Mouse (Mus musculus) cerebellum, postnatal 25 days (tissue): ENCODE data around the gene Lat.
"Not testable (repeated sequence)": the region's sequence is repeated elsewhere in the genome, so short reads cannot be mapped to it uniquely, and the experiment has no call there.

Experiments used
- DNase-seq, 2 experiments: peaks; one replicate each; pipeline ENCODE4 v3.0.0; 2021; ENCODE audit warnings: mixed read lengths in 2 of 2

Lat gene

GRCm38 (mm10) chr7:126369393-126369792 is at the start of gene Lat:
TSS of gene Lat (minus strand) at chr7:126369570.
- no peak for DNase-seq

- no peak for DNase-seq
These were observed 49.1 kb upstream of the Lat start for GRCm38 (mm10) chr7:126418496-126418895.

DNA sequence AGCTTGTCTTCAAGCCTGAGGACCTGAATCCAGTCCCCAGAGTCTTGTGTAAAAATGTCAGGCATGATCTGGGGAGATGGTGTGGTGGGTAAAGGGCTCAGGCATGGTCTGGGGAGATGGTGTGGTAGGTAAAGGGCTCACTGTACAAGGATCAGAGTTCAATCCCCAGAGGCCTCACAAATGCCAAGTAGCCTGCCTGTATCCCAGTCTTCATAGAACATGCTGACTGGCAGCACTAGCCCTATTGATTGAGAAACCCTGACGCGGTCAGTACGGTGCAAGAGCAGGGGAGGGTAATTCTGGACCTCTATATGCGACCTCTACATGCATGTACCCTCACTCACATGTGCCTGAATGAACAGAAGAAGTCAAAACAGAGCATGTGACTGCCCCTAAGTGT is 48.2 kb upstream of the Lat start:
- no peak for DNase-seq

- DNase-seq = no peak
These were observed 47.7 kb upstream of the Lat start for GRCm38 (mm10) chr7:126417045-126417444.

DNA sequence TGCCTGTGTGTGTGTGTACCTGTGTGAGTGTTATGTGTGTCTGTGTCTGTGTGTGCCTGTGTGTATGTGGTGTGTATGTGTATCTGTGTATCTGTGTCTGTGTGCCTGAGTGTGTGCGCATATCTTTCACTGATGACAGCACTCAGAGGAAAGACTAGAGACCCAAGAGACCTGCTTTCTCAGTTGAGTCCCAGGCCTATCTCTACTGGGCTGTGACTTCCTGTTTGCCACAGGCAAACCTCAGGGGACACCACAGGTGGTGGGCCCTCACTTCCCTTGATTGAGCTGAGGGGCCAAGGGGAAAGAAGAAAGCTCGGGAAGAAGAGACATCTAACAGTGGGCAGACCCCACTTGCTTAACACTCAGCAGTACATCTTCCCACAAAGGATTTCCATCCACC is 47.2 kb upstream of the Lat start:
- DNase-seq = no peak

DNA sequence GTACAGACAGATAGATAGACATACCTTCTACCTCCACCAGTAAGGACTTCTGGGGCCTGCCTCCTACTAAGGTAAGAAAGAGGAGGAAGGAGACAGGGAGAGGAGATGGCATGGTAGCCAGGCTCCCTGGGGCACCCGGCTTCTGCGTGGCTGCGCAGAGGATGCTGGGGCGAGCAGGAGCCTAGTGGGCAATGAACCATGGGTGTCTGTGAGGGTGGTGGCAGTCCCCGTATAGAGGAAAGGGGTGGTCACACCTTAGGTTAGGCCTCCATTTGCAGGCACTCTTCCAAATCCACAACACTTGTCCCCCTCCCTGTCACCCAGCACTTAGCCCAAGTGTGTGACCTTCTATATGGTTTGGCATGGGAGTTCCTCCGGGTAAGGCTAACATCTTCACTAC is 45.4 kb upstream of the Lat start, which contains the start of gene Cd19:
TSS of gene Cd19 (minus strand) at position 165 of the 400 bp plus-strand sequence.
- DNase-seq = no peak

DNA sequence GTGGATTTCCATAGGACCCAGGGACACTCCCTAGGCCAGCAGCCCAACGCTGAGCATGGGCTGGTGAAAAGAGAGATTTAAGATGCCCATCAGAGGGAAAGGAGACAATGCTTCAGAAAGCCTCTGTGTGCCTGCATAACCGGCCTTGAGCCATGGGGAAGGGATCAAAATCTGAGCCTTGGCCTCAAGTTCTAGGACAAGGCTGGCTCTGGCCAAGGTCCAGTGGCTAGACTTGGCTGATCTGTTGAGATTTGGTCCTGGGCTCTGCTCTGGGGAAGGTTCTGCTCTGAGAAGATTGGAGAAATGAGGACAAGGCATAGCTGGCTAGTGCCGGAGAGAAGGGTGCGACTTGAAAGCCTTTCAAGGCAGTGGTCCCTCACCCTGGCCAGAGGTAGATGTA is 41.7 kb upstream of the Lat start:
- no peak for DNase-seq

DNA sequence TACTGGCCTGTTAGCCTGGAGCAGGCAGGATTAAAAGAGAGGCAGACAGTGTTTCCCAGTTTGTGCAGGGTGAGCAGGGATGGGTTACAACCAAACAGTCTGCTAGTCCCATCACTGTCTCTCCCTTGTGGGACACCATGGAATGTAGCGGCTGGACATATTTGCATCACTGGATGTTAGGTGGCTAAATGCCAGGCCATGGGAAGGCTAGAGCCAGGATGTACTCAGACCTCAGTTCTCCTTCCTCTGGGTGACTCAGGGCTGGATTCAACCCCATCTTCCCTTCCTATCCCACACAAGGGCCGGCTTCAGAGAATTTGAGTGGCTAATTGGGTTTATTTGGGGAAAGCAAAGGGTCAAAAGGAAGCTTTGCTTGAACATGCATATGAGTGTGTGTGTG is 39.3 kb upstream of the Lat start:
- DNase-seq = no peak

DNA sequence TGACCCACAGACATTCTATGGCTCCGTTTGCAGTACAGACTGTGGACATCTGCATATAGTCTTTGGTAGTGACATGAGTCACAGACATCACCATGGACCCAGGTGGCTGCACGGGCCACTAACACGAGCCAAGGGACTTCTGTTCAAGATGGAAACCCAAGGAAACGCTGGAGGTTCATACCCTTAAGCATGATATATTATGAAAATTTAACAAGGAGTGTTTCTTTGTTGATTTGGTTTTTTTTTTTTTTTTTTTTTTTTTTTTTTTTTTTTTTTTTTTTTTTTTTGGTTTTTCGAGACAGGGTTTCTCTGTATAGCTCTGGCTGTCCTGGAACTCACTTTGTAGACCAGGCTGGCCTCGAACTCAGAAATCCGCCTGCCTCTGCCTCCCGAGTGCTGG is 33.1 kb upstream of the Lat start:
- DNase-seq = not testable (repeated sequence)

- DNase-seq = peak; percentile 87 to 93
These were observed 30.2 kb upstream of the Lat start for GRCm38 (mm10) chr7:126399548-126399947.

- no peak for DNase-seq
These were observed 28.5 kb upstream of the Lat start for GRCm38 (mm10) chr7:126397822-126398221.

DNA sequence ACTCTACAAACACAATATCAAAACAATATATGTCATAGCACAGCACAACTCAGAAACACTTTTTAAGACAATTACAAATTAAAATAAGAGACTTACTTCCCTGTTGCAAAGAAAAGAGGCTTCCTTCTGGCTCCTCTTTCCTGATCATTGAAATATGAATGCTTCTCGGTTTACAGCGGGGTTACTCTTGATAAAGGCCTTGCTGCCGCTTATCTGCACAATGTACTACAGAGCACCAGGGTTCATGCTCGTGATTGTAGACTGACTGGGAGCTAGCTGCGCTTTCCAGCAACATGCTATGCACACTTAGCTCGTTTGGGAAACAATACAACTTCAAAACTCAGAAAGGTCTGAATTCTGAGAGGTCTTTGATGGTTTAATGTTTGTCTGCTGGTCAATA is 27.9 kb upstream of the Lat start:
- no peak for DNase-seq

DNA sequence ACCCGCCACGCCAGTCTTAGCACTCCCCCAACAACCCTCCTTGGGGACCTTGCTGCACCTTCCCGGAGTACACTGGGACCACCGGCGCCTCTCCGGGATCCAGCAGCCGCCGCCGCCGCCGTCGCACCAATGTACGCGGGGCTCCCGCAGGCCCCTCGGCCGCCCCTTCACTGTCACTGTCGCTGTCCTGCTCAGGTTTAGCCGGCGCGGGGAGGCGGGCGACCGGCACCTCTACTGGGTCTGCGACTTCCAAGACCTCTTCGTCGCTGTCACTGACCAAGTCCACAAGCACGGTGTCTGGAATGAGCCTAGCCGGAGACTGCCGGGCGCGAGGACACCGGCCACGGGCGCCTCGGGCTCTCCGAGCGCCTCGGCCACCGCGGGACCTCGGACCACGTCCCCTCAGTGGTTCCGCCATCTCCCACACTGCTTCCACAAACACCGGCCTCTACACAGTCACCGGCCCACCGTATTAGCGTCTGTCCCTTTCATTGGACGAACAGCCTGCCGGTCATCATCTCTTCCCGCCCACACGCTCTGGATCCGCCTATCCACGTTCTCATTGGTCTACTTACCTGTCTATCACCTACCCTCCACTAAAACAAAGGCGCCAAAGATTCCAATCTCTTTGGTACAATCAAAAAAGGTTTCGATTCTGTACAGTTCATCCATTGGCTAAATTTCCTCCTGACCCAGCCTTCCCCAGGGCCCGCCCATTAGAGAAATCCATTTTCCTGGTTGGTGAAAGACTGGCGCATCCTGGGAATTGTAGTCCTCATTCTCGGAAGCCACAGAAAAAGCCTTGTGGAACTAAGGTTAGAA is 27.1 kb upstream of the Lat start, which contains the start of gene Nfatc2ip:
TSS of gene Nfatc2ip (minus strand) at position 440 of the 822 bp plus-strand sequence.
- peak; percentile 95 to 98 for DNase-seq

GRCm38 (mm10) chr7:126392086-126392884 is 22.9 kb upstream of the Lat start:
- not testable (repeated sequence) for DNase-seq

DNA sequence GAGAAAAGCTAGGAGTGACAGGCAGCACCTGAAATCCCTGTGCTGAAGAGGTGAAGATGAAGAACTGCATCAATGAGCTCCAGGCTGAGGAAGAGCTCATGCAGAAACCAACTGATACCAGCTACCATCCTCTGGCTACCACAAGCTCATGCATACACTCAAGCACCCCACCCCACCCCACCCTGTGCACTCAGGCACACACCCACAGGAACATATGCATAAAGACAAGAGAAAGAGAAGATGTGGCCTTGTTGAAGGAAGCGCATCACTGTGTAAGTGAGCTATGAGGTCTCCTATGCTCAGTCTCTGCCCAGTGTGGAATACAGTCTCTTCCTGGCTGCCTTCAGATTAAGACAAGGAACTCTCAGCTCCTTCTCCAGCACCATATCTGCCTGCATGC is 18.8 kb upstream of the Lat start:
- DNase-seq = no peak

- no peak for DNase-seq
These were observed 14.2 kb upstream of the Lat start for GRCm38 (mm10) chr7:126383565-126383964.

- peak; percentile 98 to 99 for DNase-seq
These were observed 8.1 kb upstream of the Lat start, which contains the start of gene Spns1 for GRCm38 (mm10) chr7:126377278-126378158. TSS of gene Spns1 (minus strand) at chr7:126377450.

DNA sequence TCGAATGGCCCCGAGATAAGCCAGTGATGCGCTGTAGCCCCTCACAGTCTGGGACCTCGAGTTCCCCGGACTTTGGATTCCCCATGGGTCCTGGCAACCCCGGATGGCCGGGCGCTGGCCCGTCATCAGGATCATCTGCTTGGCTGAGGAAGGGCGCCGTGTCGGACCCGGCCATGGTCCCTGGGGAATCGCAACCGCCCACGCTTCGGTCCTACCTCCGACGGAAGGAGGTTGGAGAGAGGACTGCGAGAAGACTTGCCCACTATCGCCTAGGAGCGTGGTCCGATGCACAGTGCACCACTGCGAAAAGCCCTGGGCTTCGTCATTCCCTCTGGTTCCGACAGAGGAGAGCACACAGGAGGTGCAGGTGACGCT is 7.5 kb upstream of the Lat start:
- peak in 1 of 2 experiments; percentile 54 for DNase-seq

DNA sequence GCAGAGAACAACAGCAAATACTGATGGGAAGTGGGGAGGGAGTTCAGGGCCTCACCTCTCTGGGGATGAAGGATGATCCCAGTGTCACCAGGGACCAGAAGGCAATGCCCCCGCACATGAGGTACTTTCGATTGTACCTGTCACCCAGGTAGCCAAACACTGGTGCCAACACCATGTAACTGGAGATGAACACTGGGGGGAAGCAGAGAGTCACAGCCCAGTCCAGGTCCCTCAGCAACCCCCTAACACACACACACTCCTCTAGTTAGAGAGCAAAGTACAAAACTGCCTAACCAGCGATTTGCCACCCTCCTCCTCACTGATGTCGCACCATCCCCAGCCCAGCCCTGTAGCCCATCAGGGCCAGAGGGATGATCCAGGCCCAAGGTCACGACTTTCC is 5.6 kb upstream of the Lat start:
- no peak for DNase-seq

GRCm38 (mm10) chr7:126374526-126374925 is 5.2 kb upstream of the Lat start:
- DNase-seq = no peak

- no peak for DNase-seq
These were observed 3.6 kb upstream of the Lat start for GRCm38 (mm10) chr7:126373007-126373406.

GRCm38 (mm10) chr7:126368367-126368766 is 1.0 kb downstream of the Lat start:
- no peak for DNase-seq

DNA sequence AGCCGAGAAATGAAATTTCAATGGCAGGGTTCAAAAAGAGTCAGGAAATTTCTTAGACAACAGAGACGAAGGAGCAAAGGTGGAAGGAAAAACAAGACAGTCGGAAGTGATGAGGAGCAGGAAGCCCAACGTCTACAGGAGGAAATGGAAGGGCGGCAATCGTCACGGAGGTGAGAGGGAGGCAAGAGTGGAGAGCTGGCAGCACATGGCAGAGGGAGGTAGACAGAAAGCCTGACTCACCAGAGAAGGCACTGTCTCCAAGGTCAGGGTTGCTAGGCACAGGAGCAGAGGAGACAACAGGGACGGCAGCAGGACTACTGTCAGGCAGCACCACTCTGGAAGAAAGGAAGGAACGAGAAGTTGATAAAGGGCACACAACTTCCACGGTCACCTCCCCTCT is 1.7 kb downstream of the Lat start:
- no peak for DNase-seq
